Mouse (Mus musculus) neural tube, embryonic 15.5 days (tissue): ENCODE data around the gene Iqgap3. TPM values are rescaled to one million over a fixed set of nuclear protein-coding genes. Genes with fewer than 3 reads are reported as not detected.

Experiments
- ATAC-seq: fragments of 200-750 bp; cut with Nextera tagmentation; 2 replicates; pipeline ENCODE4 v1.8.0; 2017; ENCODE audit warnings: mild to moderate bottlenecking, moderate TSS enrichment, moderate library complexity; ENCODE audit not compliant: low FRiP score
- H3K27ac ChIP-seq: fragments of 300-500 bp; sonication (generic); replicated peaks from 2 replicates; pipeline ENCODE4 v1.5.1; 2015; ENCODE audit warnings: mild to moderate bottlenecking, inconsistent platforms
- H3K27me3 ChIP-seq: fragments of 300-500 bp; sonication (generic); replicated peaks from 2 replicates; pipeline ENCODE4 v1.6.1; 2015; ENCODE audit warnings: inconsistent platforms
- H3K36me3 ChIP-seq: fragments of 300-500 bp; sonication (generic); 2 replicates; pipeline ENCODE4 v1.6.1; 2015; ENCODE audit warnings: inconsistent platforms
- H3K4me1 ChIP-seq: fragments of 300-500 bp; sonication (generic); 2 replicates; pipeline ENCODE4 v1.6.1; 2015; ENCODE audit warnings: inconsistent platforms
- H3K4me2 ChIP-seq: fragments of 300-500 bp; sonication (generic); 2 replicates; pipeline ENCODE4 v1.6.1; 2015; ENCODE audit warnings: inconsistent platforms, mild to moderate bottlenecking, moderate library complexity
- H3K4me3 ChIP-seq: fragments of 300-500 bp; sonication (generic); replicated peaks from 2 replicates; pipeline ENCODE4 v1.5.1; 2015; ENCODE audit warnings: mild to moderate bottlenecking, inconsistent platforms
- H3K9ac ChIP-seq: fragments of 300-500 bp; sonication (generic); replicated peaks from 2 replicates; pipeline ENCODE4 v1.6.1; 2015; ENCODE audit warnings: mild to moderate bottlenecking, inconsistent platforms
- H3K9me3 ChIP-seq: fragments of 300-500 bp; sonication (generic); replicated peaks from 2 replicates; pipeline ENCODE4 v1.6.1; 2016; ENCODE audit warnings: inconsistent platforms
- WGBS: fragments of 180-500 bp; shearing (Covaris S2); methylation state at CpG from one replicate; pipeline ENCODE4 v1.1.7; 2015; ENCODE audit warnings: mixed read lengths; 5-methylcytosine and 5-hydroxymethylcytosine counted together
- polyA plus RNA-seq: library from polyadenylated mRNA; unstranded; fragments of >200 nt; fragmentation: Nextera tagmentation; extraction: Ambion mirVana; gene quantifications from 2 replicates; pipeline ENCODE4 v1.2.1, GENCODE M21; 2015

Gene Iqgap3
- polyA plus RNA-seq, 1 experiment from 2014 or later: 2.8 TPM

DNA sequence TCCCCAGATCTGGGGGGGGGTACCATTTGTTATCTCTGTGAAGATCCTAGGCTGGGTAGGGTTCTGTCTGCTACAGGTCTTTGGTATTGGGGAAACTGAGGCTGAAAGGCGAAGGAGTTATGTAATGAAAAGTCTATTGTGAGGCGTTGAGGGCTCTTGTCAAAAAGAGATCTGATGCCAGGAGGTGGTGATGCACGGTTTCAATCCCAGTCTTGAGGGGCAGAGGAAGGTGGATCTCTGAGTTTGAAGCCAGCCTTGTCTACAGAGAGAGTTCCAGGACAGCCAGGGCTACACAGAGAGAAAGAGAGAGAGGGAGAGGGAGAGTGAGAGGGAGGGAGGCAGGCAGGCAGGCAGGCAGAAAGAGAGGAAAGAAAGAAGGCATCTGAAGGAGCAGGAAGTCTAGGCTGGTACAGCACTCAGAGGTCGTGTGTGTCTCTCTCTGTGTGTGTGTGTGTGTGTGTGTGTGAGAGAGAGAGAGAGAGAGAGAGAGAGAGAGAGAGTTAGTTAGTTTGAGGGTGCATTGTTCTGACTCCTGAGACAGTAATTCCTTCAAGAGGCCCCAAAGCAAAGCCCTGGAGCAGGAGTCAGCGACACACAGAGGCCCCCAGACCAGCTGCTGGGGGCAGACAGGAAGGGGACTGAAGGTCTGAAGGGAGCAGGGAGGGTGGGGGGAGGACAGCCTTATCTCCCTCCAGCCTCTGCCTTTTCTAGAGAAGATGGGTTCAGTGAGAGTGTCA lies 64.8 kb downstream of the Iqgap3 start:
- Histone ChIP-seq H3K36me3 (no peaks in the 10 kb centered on the region), H3K27ac (no peak overlapping the region), H3K4me1 (peaks cover 87% of the 10 kb centered on the region), H3K27me3 (no peaks in the 10 kb centered on the region), H3K4me3 (no peak overlapping the region), H3K4me2 (no peak overlapping the region), H3K9me3 (no peaks in the 10 kb centered on the region), H3K9ac (no peak overlapping the region; the same call in 1 of the 2 replicates)
- 47% methylated on average over 5 of the region's 5 CpGs for WGBS
- no peak for ATAC-seq

GRCm38 (mm10) chr3:88147444-88147843 lies 65.7 kb downstream of the Iqgap3 start:
- Histone ChIP-seq H3K9me3 (no peaks in the 10 kb centered on the region), H3K9ac (no peak overlapping the region), H3K4me1 (peaks cover 93% of the 10 kb centered on the region), H3K4me2 (no peak overlapping the region), H3K36me3 (no peaks in the 10 kb centered on the region), H3K27ac (no peak overlapping the region), H3K27me3 (no peaks in the 10 kb centered on the region), H3K4me3 (no peak overlapping the region)
- 82% methylated on average over 2 of the region's 2 CpGs for WGBS
- no peak for ATAC-seq

- Histone ChIP-seq H3K9me3 (no peaks in the 10 kb centered on the region), H3K4me1 (peaks cover 98% of the 10 kb centered on the region), H3K27me3 (no peaks in the 10 kb centered on the region), H3K27ac (no peak overlapping the region), H3K36me3 (no peaks in the 10 kb centered on the region), H3K9ac (no peak overlapping the region), H3K4me2 (no peak overlapping the region), H3K4me3 (no peak overlapping the region)
- WGBS: 81% methylated on average over 1 of the region's 1 CpGs
- no peak for ATAC-seq
Observed at GRCm38 (mm10) chr3:88147866-88148265, 66.1 kb downstream of the Iqgap3 start.

GRCm38 (mm10) chr3:88148354-88148753 lies 66.6 kb downstream of the Iqgap3 start:
- Histone ChIP-seq H3K9ac (no peak overlapping the region), H3K36me3 (no peaks in the 10 kb centered on the region), H3K4me2 (no peak overlapping the region), H3K27ac (no peak overlapping the region), H3K9me3 (no peaks in the 10 kb centered on the region), H3K4me1 (peaks cover 100% of the 10 kb centered on the region), H3K27me3 (no peaks in the 10 kb centered on the region), H3K4me3 (no peak overlapping the region)
- 85% methylated on average over 5 of the region's 5 CpGs for WGBS
- ATAC-seq: no peak

- Histone ChIP-seq H3K9ac (no peak overlapping the region), H3K4me3 (no peak overlapping the region), H3K4me1 (peaks cover 95% of the 10 kb centered on the region), H3K27ac (no peak overlapping the region), H3K4me2 (0 out of 2 replicates have a peak overlapping the region, but pooled peaks have one; percentile 40), H3K36me3 (no peaks in the 10 kb centered on the region), H3K27me3 (no peaks in the 10 kb centered on the region), H3K9me3 (no peaks in the 10 kb centered on the region)
- WGBS: 52% methylated on average over 4 of the region's 4 CpGs
- ATAC-seq: no peak
Observed at GRCm38 (mm10) chr3:88148776-88149509, 67.2 kb downstream of the Iqgap3 start.

DNA sequence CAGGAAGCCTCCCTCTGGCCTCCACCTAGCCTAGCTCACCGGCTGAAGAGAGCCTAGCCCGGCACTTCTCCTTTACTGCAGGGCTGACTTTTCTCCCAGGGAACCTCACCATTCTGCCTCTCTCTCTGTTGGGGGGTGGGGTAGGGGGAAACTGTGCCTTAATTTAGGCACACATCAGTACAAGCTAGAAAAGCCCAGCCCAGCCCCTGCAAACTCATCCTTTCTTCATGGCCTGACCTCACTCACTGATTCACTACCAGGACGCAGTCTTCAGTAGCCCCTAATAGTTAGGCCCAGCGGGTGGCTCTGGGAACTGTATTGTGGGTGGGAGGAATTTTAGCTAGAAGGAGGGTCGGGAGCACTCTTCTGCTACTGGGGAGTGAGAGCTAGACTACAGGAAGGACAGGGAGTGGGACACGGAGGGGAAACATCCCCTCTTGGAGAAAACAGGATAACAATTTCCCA lies 67.8 kb downstream of the Iqgap3 start:
- no peaks in the 10 kb centered on the region for H3K27me3 ChIP-seq
- no peaks in the 10 kb centered on the region for H3K9me3 ChIP-seq
- no peaks in the 10 kb centered on the region for H3K36me3 ChIP-seq
- no peak overlapping the region for H3K4me3 ChIP-seq
- H3K4me2 ChIP-seq: peak overlapping the region; percentile 40
- 0 out of 2 replicates have a peak overlapping the region, but pooled peaks have one; percentile 17 for H3K9ac ChIP-seq
- H3K27ac ChIP-seq: peak overlapping the region; percentile 80
- peaks cover 89% of the 10 kb centered on the region for H3K4me1 ChIP-seq
- 9% methylated on average over 6 of the region's 6 CpGs for WGBS
- ATAC-seq: no peak

- 0 out of 2 replicates have a peak, but pooled peaks have one; percentile 4 for ATAC-seq
- peaks cover 81% of the 10 kb centered on the region for H3K4me1 ChIP-seq
- no peaks in the 10 kb centered on the region for H3K9me3 ChIP-seq
- H3K4me2 ChIP-seq: peak overlapping the region; percentile 40
- no peaks in the 10 kb centered on the region for H3K36me3 ChIP-seq
- 17% methylated on average over 14 of the region's 14 CpGs for WGBS
- H3K27me3 ChIP-seq: no peaks in the 10 kb centered on the region
- peak overlapping the region; percentile 38 for H3K9ac ChIP-seq
- H3K4me3 ChIP-seq: no peak overlapping the region
- H3K27ac ChIP-seq: peak overlapping the region; percentile 80
Observed at GRCm38 (mm10) chr3:88150061-88150998, 68.6 kb downstream of the Iqgap3 start.

DNA sequence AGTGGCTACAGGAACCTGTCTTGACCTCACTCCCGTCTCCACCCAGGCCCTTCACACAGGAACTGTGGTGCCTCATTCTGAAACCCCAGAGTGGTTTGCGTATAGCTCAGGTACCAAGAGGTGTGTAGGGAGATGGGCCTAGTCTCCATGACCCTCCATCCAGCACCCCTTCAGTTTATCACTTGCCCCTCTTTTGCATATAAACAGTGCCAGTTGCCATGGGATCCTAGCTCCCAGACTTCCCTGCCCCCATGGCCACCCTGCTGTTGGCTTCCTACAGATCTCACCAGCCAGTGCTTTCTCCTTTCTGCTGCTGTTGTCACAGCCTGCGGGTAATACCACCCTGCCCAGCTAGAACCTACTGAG lies 69.2 kb downstream of the Iqgap3 start:
- Histone ChIP-seq H3K27ac (peak overlapping the region; percentile 80), H3K4me2 (peak overlapping the region; percentile 40; the same call in 1 of the 2 replicates), H3K27me3 (no peaks in the 10 kb centered on the region), H3K36me3 (no peaks in the 10 kb centered on the region), H3K4me1 (peaks cover 74% of the 10 kb centered on the region), H3K9ac (peak overlapping the region; percentile 38; the same call in 1 of the 2 replicates), H3K4me3 (no peak overlapping the region), H3K9me3 (no peaks in the 10 kb centered on the region)
- 54% methylated on average over 3 of the region's 3 CpGs for WGBS
- no peak for ATAC-seq

GRCm38 (mm10) chr3:88152056-88152455 lies 70.3 kb downstream of the Iqgap3 start:
- H3K4me2 ChIP-seq: peak overlapping the region; percentile 40
- H3K9ac ChIP-seq: peak overlapping the region; percentile 20; the same call in 1 of the 2 replicates
- H3K9me3 ChIP-seq: no peaks in the 10 kb centered on the region
- H3K27me3 ChIP-seq: no peaks in the 10 kb centered on the region
- peaks cover 64% of the 10 kb centered on the region for H3K4me1 ChIP-seq
- H3K4me3 ChIP-seq: no peak overlapping the region
- ATAC-seq: peak; percentile 88
- peak overlapping the region; percentile 80 for H3K27ac ChIP-seq
- peaks cover 7% of the 10 kb centered on the region for H3K36me3 ChIP-seq
- 16% methylated on average over 3 of the region's 3 CpGs for WGBS

- Histone ChIP-seq H3K4me1 (peaks cover 55% of the 10 kb centered on the region), H3K4me3 (no peak overlapping the region), H3K27me3 (no peaks in the 10 kb centered on the region), H3K9me3 (no peaks in the 10 kb centered on the region), H3K36me3 (peaks cover 12% of the 10 kb centered on the region), H3K9ac (no peak overlapping the region), H3K4me2 (no peak overlapping the region), H3K27ac (0 out of 2 replicates have a peak overlapping the region, but pooled peaks have one; percentile 80)
- WGBS: 83% methylated on average over 3 of the region's 3 CpGs
- no peak for ATAC-seq
Observed at GRCm38 (mm10) chr3:88153290-88154011, 71.7 kb downstream of the Iqgap3 start.
